Mouse (Mus musculus) gastrocnemius, postnatal 10 days (tissue): ENCODE data around the gene Fignl2. TPM values are rescaled to one million over a fixed set of nuclear protein-coding genes. Genes with fewer than 3 reads are reported as not detected.

ENCODE experiments used
- DNase-seq: peaks from one replicate; pipeline ENCODE4 v3.0.0; 2021; ENCODE audit warnings: mixed read lengths
- total RNA-seq, 2 experiments: library from RNA; stranded (reverse); gene quantifications; 2 replicates each; pipeline ENCODE4 v1.2.3; 2021

Gene Fignl2
- total RNA-seq, 2 experiments from 2014 or later = 1.9 to 3.4 TPM

DNA sequence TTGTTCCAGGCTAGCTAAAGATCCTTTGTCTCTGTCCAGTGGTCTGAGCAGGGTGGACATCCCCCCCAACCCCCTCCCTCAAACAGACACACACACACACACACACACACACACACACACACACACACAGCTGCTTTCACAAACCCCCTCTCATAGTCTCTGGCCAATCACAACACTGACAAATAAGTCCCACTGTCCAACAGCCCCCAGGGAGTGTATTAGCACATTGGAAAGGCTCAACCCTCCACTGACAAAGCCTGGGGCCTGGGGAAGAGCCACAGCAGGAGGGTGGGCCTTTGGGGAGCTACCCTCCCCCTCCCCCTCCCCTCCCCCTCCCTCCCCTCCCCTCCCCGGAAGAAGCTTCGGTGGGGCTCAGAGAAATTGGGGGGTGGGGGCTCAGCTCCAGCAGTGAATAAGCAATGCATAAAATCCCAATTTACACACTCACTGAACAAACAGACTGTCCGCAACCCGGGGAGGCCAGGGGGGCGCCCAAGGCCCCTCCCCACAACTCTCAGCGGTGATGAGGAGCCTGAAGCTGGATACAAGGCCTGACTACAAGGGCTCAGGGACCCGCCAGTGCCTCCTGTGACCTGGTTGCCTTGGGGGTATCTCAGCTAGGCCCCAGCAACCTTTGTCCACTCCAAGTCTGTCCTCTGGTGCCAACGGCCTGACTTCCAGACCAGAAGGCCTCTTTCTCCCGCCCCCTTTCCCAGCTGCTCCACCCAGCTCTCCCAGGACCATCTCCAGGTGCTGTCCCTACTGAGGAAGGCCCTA, 11.3 kb downstream of the Fignl2 start:
- DNase-seq = no peak

DNA sequence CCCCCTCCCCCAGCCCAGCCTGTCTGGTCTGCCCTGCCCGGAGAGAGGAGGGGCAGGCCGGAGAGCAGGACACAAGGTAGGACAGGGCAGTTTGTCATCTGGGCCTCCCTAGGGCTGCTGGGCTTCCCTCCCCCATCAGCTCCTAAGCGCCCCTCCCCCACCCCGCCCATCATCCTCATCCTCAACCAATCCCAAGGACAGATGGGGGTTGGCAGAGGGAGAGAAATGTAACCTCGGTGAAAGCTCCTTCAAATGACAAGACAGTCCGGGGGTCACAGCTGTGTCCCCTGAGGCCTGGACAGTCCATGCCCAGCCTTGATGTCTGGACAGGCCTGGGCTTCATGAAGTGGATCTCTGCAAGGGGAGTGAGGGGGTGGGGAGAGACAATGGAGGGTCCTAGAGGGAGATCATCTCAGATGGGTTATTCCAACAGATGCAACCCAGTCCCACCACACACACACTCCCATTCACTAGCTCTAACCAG, 12.0 kb downstream of the Fignl2 start:
- no peak for DNase-seq

DNA sequence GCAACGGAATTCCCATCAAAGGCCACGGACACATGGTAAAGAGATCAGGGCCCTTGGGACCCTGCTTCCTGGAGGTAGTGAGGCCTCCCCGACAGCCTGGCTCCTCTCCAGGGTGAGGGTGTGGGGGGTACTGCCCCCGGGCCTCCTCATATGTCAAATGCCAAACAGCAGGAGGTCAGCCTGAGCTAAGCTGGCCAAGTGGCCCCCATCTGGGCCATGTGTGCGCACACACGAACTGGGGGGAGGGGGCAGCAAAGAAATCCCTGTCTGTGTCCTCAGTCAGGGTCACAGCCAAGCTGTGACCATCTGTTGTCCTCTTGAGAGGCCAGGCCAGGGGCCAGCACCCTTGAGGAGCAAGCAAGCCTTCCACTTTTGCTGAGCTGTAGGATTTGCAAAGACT, 13.3 kb downstream of the Fignl2 start:
- DNase-seq = no peak

DNA sequence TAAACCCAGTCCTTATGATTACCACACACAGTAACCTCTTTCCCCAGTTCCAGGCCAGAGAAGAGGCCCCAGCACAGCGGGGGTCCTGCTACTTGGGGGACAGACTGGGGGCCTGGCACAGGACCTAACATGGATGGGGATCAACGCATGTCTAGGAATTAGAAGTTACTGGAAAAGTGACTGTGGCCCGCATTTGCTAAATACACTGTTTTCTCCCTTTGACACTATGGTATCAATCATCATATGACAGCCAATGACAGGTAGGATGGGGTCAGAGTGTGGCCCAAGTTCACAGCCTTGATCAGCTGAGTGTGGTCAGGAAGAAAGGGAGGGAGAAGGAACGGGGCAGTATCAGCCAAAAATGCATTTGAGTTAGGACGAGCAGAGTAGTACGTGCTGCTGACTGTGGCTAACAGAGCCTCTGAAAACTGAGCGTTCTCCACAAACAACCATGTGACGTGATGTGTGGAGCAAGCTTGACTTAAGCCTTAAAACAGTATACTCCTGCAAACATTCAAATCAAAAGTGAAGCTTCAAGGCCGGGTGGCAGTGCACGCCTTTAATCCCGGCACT, 18.0 kb downstream of the Fignl2 start:
- no peak for DNase-seq

DNA sequence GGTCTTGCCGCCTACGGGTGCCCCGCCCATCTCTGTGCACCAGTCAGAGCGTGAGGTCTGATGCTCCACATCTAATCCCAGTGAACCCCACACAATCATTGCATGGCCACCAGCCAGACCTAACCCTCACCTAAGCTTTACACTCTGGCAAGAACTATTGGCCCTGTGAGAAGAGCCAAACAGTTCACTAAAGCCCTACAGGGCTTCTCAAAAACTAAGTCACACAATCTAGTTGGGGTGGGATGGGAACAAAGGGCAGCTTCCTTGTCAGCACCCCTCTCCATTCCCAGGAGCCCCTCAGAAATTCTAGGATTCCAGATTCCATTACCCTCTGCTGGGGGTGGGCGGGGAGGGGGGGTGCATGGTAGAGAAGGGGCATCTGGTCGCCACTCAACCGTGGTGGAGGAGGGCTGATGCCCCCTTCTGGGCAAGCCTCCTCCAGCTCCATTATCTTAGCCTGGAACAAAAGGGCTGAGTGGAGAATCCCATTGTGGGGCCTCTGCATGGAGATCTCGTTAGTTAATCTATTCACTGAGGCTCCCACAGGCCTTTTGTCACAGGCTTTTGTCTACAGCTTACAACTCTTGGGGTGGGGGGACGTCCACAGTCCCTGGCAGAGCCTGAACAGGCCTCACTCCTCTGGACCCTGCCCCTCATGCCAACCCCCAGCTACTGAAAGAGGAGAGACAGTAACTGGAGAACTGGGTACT, 18.6 kb downstream of the Fignl2 start:
- DNase-seq = no peak

DNA sequence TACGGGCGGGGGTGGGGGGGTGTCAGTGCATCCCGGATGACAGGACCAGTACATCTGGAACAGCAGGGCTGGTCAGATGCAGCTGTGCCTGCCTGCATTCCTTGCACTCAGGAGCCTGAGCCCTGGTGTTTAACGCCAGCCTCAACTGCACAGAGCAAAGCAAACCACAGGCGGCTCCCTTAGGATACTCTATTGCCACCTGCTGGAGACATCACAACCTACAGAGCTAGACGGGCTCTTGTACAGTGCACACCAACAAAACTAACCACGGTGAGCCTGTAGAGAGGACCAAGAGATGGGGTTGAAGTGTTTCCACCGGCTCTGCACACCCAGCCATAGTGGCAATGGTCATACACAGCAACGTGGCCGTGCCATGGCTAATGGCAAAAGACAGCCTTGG, 22.1 kb downstream of the Fignl2 start:
- no peak for DNase-seq

DNA sequence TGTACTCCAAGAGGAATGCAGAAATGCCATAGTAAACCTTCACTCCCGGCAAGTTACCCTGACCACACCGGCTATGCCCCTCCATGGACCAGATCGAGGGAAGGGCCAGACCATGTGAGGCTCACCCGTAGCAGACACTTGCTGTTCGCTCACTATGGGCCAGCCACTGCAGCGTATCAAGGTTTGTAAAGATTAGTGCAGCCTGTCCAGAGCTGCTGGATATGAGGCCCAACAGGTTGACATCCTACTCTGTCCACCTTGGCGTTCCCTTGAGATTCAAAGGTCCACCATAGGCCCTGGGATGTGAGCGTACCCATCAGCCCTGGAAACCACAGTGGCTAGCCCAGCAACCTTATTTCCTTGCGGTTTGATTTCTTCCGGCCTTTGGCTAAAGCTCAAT, 23.8 kb downstream of the Fignl2 start:
- no peak for DNase-seq

DNA sequence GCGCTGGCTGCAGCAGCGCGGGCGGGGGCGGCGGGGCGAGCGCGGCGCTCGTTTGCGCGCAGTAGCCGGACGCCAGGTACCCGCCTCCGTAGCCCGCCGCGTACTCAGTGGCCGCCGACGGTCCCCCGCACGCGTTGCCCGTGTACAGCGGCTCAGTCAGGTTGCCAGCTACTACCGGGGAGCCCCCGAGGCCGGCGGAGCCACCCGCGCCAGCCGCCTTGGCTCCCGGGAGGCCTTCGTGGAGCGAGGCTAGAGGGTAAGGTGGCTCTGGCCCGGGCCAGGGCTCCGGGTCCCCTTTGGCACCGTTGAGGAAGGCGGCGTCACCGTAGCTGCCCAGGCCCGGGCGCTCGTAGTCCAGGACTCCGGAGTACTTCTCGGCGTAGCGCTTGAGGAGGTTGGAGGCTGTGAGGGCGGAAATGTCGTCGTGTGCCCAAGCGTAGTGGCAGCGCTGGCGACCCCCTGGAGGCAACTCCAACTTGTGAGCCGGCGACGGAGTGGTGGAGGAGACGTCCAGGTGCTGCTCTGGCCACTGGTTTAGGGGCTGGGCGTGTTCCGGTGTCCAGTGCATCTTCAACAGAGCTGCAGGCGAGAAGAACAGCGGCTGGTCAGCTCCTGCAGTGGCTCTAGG, 24.4 kb downstream of the Fignl2 start:
- DNase-seq = no peak

DNA sequence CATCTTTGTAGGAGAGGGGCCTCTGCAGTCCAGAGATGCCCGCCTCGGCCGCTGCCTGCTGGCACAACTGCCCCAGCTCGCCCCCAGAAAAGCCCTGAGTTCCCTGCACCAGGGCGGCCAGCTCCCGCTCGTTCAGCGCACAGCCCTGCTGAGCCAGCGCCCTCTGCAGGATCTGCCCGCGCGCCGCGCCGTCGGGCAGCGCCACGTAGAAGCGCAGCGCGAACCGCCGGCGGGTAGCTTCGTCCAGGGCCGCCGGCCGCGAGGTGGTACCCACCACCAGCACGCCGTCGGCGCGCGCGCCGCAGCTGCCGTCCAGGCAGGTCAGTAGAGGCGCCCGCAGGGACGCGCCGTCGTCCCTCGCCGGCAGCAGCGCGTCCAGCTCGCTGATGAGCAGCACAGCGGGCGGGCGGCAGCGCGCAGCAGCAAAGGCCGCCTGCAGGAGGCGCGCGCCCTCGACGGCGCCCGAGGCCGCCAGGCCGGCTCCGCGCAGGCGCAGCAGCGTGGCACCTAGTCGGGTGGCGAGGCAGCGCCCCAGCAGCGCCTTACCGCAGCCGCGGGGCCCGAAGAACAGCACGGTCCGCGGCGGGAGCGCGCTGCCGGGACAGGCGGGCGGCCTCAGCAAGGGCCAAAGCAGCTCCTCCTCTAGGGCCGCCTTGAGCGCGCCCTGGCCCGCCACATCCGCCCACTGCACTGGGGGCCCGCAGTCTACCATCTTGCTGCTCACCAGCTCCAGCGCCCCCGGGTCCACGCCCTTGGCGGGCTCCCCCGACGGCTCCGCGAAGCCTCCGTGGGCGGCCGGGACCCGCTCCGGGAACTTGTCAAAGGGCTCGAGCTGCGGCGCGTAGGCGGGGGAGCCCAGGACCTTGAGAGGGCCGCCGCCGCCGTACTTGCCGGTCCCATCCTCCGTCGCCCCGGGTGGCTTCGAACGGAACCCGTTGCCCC, 25.5 kb downstream of the Fignl2 start:
- no peak for DNase-seq

DNA sequence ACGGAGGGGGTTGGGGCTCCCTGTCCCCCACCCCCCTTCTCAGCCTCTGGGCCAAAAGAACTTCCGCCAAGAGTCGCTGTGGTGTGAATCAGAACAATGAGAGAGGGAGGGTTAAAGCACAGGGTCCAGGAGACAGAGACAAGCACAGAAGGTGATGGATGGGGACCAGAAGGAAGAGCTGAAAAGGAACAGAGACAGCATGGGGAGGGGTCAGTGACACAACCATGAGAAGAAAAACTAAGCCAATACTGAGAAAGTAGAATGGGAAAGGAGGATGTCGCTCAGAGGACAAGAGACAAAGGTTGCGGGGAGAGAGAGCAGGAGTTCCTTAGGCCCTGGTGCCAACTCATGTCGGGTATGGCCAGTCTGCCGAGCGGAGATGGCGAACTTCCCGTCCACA, 26.5 kb downstream of the Fignl2 start:
- DNase-seq = no peak

DNA sequence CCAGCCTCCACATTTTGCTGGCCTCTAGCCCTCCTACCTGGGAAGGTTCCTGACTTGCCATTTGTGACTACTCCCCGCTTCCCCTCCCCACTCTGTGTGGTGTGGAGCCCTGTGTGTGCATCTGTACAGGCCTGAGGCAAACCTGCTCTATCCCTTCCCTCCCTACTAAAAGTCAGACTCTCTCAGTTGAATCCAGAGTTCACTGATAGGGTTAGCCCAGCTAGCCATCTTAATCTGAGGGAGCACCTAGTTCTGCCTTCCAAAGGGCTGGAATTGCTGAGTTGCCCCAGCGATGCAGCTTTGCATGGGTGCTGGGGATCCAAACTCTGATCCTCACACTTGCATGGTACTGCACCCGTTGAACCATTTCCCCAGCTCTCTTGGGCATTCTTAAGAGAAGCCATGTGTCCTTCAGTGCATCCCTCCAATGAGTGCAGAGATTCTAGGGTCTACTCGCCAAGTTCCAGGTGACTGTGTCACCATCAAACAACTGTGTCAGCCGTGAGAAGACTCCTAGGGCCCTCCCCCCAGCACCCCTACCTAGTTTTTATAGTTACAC, 29.9 kb downstream of the Fignl2 start:
- DNase-seq = no peak

DNA sequence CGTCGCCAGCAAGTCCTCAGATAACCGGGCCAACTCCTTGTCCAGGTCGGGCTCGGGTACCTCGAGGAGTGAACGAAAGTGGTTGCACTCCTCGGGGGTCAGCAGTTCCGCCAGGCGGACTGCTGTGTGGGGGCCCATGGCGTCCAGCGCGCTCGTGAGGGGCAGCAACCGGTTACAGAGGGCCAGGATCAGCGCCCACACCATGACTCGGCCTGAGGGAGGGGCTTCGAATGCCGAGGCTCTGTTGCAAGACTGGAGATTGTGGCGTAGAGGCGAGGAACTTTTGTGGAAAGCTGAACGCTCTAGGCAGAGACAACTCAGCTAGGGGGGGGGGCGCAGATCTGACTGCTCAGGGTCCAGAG, 31.2 kb downstream of the Fignl2 start, which contains the start of gene Gm47841:
TSS of gene Gm47841 (minus strand) at position 204 of the 362 bp plus-strand sequence.
- DNase-seq = no peak

DNA sequence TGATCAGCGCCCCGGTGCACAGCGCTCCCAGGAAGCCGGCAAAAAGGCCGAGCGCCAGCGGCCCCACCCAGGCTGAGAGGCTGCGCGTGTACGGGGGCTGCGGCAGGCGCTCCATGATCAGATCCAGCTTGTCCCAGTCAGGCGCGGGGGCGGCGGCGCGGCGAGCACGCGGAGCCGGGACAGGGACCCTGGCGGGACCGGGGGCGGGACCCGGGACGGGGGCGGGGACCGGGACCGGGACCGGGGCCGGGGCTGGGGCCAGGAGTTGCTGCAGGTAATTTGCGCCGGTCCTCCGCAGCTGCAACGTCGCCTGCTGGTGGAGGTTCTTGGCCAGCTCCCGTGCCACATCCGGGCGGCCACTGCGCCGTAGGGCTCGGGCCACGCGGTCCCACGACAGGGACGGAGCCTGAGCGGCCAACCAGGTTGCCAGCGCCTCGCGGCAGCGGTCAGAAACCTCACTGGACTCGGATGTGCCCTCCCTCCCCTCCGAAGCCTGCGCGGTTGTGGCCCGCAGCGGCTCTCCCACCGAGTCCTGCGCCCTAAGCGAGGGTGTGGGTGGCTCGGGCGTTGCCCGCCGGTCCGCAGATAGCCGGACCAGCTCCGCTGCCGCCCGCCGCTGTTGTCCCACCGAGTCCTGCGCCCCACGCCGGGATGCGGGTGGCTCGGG, 31.7 kb downstream of the Fignl2 start:
- peak; percentile 56 for DNase-seq

DNA sequence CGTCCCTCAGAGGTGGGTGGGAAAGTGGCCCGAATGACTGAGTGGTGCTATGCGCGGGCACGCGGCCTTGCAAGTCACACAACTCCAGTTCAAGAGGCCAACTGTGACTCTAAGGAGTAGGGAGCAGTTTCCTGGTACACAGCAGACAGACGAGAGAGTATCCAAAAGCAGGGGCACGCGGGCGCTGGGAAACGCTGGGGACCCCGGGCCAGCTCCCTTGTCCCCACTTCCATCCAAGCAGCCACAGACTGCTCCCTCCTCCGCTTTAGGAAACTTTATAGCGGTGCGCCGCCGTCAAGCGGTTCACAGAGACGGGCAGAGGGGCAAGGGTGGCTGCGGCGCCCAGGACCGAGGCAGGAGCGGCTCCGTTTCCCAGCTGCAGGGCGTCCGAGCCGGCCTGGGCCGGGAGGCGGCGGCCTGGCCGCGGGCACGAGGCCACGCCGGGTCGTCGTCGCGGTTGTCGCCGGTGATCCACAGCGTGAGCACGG, 32.3 kb downstream of the Fignl2 start:
- DNase-seq = no peak

DNA sequence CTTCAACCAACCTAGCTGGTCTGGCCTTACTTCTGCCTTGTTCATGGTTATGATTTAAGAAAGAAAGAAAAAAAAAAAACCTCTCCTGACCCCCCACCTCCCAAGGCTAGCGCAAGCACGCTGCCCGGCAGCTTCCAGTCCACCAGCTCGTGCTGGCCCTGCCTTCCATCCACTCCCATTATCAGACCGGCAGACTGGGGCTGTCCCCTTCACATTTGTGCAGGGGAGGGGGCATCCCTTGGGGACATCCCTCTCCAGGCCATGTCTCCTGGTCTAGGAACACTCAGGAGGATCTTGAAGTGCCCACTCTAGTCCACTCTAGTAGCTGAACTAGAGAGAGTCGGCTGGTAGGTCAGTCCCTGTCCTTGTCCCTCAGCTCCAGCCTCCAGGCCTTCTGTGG, 33.8 kb downstream of the Fignl2 start:
- DNase-seq = no peak

DNA sequence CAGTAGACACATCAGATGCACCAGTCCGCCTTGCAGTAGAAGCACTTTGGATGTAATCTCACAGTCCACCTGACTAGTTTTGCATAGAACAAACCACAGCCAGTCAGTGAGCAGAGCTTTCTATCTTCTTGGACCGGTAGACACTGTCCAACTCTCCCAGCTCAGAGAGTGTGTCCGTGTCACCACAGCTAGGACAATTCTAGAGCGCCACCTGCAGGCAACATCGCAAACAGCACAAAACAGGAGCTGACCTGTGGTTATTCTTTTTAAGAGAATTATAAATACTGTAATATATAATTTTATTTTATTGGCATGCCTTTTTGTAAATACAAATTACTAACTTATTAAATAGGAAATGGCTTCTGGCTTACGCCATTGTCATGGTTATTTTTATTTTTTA, 35.8 kb downstream of the Fignl2 start:
- DNase-seq = peak; percentile 61

DNA sequence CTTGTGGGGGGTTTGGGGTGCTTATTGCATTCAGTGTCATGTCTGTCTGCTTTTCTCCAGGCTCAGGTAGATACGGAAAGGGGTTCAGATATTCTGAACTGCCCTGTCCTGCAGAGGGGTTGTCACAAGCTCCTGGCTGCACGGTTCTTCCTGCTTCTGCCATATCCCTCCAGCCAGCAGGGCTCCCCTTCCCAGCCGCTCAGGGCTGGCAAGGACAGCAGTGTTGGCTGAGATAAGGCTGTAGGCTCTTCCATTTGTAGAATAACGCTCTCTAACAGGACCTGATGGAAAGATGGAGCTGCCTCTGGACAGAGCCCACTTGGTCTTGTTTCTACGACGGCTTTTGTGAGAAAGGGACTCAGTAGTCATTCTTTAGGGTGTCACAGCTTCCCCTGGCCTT, 36.4 kb downstream of the Fignl2 start:
- no peak for DNase-seq

DNA sequence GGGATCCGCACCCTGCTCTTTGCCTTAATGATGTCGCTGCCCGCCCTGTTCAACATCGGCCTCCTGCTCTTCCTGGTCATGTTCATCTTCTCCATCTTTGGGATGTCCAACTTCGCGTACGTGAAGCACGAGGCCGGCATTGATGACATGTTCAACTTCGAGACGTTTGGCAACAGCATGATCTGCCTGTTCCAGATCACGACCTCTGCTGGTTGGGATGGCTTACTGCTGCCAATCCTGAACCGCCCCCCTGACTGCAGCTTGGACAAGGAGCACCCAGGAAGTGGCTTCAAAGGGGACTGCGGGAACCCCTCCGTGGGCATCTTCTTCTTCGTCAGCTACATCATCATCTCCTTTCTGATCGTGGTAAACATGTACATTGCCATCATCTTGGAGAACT, 38.7 kb downstream of the Fignl2 start:
- DNase-seq = no peak

DNA sequence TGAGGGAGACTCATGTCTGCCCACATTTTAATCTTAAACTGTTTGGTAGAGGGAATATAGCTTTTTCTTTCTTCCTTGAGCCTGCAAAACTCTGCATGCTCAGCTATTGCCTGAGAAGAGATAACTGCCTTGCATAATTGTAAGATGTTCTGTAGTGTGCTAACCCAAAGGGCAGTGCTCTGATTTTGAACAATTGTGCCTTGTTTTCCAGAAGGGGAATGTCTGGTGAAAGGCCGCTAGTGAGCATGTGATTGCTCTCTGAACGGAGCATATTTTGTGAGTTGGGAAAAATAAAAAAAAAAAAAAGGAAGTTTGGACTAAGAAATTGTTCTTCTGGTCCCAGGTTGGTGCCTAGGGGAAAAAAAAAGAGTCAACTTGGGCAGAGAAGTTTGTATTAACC, 49.4 kb downstream of the Fignl2 start:
- DNase-seq = no peak

DNA sequence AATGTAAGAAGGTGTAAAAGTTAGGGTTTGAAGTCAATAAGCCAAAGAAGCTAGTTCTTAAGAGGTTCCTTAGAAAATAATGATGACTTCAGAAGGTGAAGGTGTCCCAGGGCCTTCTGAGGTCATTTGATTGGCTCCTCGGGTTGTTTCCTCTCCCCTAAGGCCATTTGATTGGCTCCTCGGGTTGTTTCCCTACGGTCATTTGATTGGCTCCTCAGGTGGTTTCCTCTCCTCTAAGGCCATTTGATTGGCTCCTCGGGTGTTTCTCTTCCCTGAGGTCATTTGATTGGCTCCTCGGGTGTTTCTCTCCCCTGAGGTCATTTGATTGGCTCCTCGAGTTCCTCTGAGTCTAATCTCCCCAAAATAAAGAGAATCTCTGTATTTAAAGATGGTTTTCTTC, 67.0 kb downstream of the Fignl2 start:
- no peak for DNase-seq
